In genomic region chr10:118507630-118508029, GRCm38 (mm10) we compare ENCODE assay signal across 9 mouse cellular contexts.
DNase-seq lines count a peak whose midpoint lies in the region; ATAC-seq lines count a peak whose summit lies in the region.
"Had no signal": no experiment of that assay in that cellular context is flagged by ENCODE, and none has a peak within 500 bp of the region (broad histone marks: within the 10 kb centered on the region; RNA-seq: fewer than 3 reads in every experiment).

No protein-coding gene starts in this region.

- no peak overlapping the region for H3K27ac ChIP-seq in forebrain, embryonic 14.5 days (ENCODE audit: low read depth, low read length)
- H3K27ac ChIP-seq in forebrain, embryonic 13.5 days: no peak overlapping the region
- no peak overlapping the region for H3K27ac ChIP-seq in neural tube, embryonic 15.5 days (replicated peaks)
- H3K27ac ChIP-seq: limb, embryonic 13.5 days had no signal

- H3K27me3 ChIP-seq in forebrain, embryonic 14.5 days (replicated peaks; ENCODE audit: control insufficient read depth, insufficient read depth, low read length): no peaks in the 10 kb centered on the region
- no peaks in the 10 kb centered on the region for H3K27me3 ChIP-seq in forebrain, embryonic 13.5 days
- H3K27me3 ChIP-seq in neural tube, embryonic 15.5 days (replicated peaks): no peaks in the 10 kb centered on the region
- H3K27me3 ChIP-seq: limb, embryonic 13.5 days had no signal

- ATAC-seq in forebrain, embryonic 14.5 days: 0 out of 2 replicates have a peak, but pooled peaks have one; percentile 46
- no peak for ATAC-seq in forebrain, embryonic 13.5 days
- ATAC-seq in neural tube, embryonic 15.5 days (ENCODE audit: low FRiP score): no peak

- no peak overlapping the region for H3K4me3 ChIP-seq in forebrain, embryonic 14.5 days (ENCODE audit: low read depth, low read length)
- H3K4me3 ChIP-seq in forebrain, embryonic 13.5 days: no peak overlapping the region
- H3K4me3 ChIP-seq in neural tube, embryonic 15.5 days (replicated peaks): no peak overlapping the region
- H3K4me3 ChIP-seq: limb, embryonic 13.5 days had no signal

- no peaks in the 10 kb centered on the region for H3K4me1 ChIP-seq in forebrain, embryonic 14.5 days (ENCODE audit: control insufficient read depth, insufficient read depth, low read length)
- H3K4me1 ChIP-seq in forebrain, embryonic 13.5 days: peaks cover 2% of the 10 kb centered on the region; the same call in 1 of the 2 replicates
- H3K4me1 ChIP-seq in neural tube, embryonic 15.5 days: no peaks in the 10 kb centered on the region
- H3K4me1 ChIP-seq: limb, embryonic 13.5 days had no signal

- no peaks in the 10 kb centered on the region for H3K9me3 ChIP-seq in forebrain, embryonic 14.5 days (replicated peaks; ENCODE audit: control insufficient read depth, low read length)
- no peaks in the 10 kb centered on the region for H3K9me3 ChIP-seq in forebrain, embryonic 13.5 days (replicated peaks)
- H3K9me3 ChIP-seq in neural tube, embryonic 15.5 days (replicated peaks): no peaks in the 10 kb centered on the region
- H3K9me3 ChIP-seq: limb, embryonic 13.5 days had no signal

- H3K4me2 ChIP-seq in forebrain, embryonic 14.5 days (ENCODE audit: low read length): no peak overlapping the region
- no peak overlapping the region for H3K4me2 ChIP-seq in forebrain, embryonic 13.5 days
- no peak overlapping the region for H3K4me2 ChIP-seq in neural tube, embryonic 15.5 days
- H3K4me2 ChIP-seq: limb, embryonic 13.5 days had no signal

- H3K9ac ChIP-seq in forebrain, embryonic 14.5 days (ENCODE audit: low read length): no peak overlapping the region
- H3K9ac ChIP-seq in forebrain, embryonic 13.5 days: no peak overlapping the region
- no peak overlapping the region for H3K9ac ChIP-seq in neural tube, embryonic 15.5 days (replicated peaks)
- H3K9ac ChIP-seq: limb, embryonic 13.5 days had no signal

- peak; percentile 49 for DNase-seq in forebrain, embryonic 14.5 days (ENCODE audit: low spot score)
- DNase-seq in neural tube, embryonic 10.5 days (ENCODE audit: extremely low spot score, low spot score): peak; percentile 19
- peak; percentile 18 for DNase-seq in embryo, embryonic 9.5 days (ENCODE audit: extremely low spot score)
- peak; percentile 22 for DNase-seq in lung, postnatal 10 days
- peak; percentile 26 for DNase-seq in thymus, postnatal 14 days
- DNase-seq in urinary bladder, postnatal 4 days (ENCODE audit: low spot score in 2 of 2): no peak

- H3K36me3 ChIP-seq in forebrain, embryonic 14.5 days (ENCODE audit: control insufficient read depth, insufficient read depth, low read length): no peaks in the 10 kb centered on the region
- H3K36me3 ChIP-seq in forebrain, embryonic 13.5 days (ENCODE audit: poor library complexity, severe bottlenecking): no peaks in the 10 kb centered on the region
- H3K36me3 ChIP-seq in neural tube, embryonic 15.5 days: no peaks in the 10 kb centered on the region
- H3K36me3 ChIP-seq: limb, embryonic 13.5 days had no signal

- 61% methylated on average over 2 of the region's 2 CpGs for WGBS in forebrain, embryonic 14.5 days
- WGBS in forebrain, embryonic 13.5 days: 60% methylated on average over 2 of the region's 2 CpGs
- WGBS in neural tube, embryonic 15.5 days: 62% methylated on average over 2 of the region's 2 CpGs

Comparison
In these comparisons a context has a peak if more than half of its experiments do, and no peak if none do; other contexts are left out.
1. DNase-seq: peak in forebrain, embryonic 14.5 days (single experiment), neural tube, embryonic 10.5 days (single experiment), embryo, embryonic 9.5 days (single experiment), lung, postnatal 10 days (single experiment) and thymus, postnatal 14 days (single experiment); none in urinary bladder, postnatal 4 days (0 of 2).